Mouse (Mus musculus) MEL-GATA-1-ER (cell line): ENCODE data around the gene Atg10.

Experiments used
- DNase-seq: peaks from one replicate; pipeline ENCODE4 v3.0.0-alpha.2; 2012; ENCODE audit warnings: low read depth; ENCODE audit errors: extremely low read depth

The Atg10 gene

DNA sequence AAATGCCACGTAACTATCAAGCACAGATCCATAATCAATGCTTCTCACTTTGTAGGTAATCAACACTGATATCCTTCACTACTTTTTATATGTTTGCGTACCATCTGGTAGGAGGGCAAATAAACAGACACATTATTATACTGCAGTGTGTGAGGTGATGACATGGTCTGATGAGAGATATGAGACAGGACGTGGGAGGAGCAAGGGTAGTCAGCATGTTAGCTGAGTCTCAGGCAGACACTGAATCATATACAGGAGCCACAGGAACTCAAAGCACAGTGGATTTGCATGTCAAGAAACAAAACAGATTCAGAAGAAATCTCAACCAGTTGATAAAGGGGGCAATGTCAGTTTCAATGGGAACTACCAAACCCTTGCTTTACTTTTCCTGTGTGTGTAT, 185.7 kb downstream of the Atg10 start:
- DNase-seq = no peak

DNA sequence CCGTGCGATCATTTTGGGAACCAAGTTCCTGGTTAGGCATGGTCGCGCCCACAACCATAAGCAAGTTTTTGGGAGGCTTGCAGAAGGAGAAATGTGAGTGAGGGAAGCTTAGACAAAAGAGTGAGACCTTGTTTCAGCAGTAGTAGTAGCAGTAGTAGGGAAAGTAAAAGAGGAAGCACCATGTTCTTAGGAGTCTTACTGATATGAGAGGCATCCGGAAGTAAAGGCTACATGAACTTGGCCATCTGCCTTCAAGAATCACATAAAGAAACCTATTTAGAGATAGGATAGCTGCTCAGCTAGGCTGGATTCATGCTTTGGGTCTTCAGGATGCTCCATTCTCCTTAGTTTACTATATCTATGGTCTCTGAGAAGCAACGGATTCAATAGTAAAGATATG, 186.4 kb downstream of the Atg10 start:
- peak; percentile 59 for DNase-seq

DNA sequence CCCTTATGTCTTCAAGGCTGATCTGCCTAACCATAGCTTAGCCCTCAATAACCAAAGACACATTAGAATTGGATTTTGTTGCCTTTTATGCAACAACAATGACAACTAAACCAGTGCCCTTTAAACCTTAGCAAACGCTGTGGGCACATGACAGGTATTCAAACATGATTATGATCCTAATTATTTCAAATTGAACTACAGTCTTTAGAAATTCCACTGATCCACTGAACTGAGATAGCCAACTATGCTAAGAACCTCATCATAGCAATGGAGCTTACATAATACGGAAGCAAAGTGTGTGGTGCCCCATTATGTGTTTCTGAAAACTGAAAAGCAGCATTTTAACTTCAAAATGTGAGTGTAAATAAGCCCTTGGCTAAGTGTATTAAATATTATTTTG, 191.9 kb downstream of the Atg10 start:
- DNase-seq = no peak

DNA sequence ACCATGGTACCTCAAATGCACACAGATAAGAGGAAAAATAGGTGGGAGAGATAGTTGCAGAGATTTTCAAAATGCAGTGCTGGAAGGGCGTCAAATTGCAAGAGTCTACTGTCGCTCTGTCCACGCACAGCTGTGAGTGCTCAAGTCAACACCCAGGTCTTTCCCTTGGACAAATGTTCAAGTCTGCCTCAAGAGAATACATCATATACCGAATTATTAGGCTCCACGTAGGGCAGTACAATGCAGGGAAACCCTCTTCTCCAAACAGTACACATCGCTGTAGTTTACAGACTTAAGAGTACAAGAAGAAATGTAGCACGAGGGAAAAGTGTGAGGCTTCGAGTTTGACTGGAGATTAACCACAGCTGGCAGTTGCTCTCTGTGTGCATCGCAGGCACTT, 200.3 kb downstream of the Atg10 start:
- no peak for DNase-seq

DNA sequence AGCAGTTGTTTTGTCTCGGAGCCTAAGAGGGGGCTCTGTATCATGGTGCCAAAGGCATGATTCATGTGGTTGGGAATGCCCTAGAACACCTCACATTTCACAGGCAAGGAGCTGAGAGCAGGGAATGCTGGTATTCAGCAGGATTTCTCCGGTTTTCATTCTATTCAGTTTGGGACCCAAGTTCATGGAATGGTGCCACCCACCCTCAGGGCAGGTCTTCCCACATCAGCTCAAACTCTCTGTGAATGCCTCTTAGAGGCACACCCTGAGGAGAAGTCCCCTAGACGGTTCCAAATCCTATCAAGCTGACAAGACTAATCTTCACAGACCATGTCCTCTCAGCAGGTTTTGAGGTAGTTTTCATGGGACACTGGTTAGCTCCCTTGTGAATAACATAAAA, 211.9 kb downstream of the Atg10 start:
- no peak for DNase-seq

DNA sequence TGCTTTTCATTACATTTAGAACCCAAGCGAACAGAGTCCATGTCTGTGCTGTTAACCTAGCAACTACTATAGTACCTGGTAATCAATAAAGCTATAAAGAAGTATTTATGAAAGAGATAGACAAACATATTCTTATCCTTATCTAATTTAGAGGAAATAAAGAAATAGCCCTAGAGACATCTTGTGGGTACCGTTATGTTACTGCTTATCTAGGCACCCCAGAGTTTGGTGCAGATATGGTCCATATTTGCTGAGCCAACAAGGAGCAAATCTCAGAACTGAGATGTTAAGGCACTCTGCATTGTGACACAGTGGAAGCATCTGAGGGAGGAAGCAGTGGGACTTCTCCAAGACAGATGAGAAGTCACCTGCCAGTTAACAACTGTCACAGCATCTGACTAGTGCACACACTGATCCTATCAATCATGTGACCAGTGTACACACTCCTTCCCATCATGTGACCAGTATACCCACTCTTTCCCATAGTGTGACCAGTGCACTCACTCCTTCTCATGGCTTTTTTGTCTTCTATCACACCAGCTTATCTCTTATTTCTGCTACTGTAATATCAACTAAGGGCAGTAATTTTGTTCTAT, 228.6 kb downstream of the Atg10 start:
- DNase-seq = no peak

DNA sequence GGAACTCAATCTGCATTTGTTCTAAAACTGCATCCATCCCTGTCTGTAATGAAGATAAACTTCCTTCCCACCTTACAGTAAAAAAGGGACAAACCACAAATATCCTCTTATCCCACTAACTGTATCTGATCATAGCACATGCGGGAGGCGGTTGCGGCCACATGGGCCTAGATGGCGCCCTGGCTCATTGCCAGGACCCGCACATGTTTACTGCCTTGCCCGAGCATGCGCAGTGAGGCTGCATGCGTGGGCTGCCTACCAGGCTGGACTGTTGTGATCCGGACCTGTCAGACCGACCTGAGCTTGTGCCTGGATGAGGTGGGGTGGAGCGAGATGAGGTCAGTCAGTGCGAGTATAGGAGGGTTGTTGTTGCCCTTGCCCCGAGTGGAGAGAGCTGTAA, 230.2 kb downstream of the Atg10 start:
- DNase-seq = no peak

DNA sequence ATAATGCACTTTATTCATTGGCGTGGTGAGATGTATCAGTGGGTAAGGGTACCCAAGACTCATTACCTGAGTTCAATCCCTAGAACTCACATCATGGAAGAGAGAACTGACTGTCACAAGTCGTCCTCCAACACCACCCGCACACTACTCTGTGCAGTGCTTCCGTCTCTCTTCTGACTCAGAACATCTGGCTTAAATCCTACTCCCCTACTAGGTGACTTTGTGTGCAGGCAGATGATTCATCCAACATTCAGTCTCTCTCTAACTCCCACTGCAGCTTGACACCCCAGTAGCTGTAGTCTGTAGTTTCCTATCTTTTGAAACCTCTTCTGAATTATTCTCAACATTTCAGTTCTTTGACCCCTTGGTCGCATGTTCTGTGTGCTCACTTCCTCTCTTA, 230.8 kb downstream of the Atg10 start:
- no peak for DNase-seq

DNA sequence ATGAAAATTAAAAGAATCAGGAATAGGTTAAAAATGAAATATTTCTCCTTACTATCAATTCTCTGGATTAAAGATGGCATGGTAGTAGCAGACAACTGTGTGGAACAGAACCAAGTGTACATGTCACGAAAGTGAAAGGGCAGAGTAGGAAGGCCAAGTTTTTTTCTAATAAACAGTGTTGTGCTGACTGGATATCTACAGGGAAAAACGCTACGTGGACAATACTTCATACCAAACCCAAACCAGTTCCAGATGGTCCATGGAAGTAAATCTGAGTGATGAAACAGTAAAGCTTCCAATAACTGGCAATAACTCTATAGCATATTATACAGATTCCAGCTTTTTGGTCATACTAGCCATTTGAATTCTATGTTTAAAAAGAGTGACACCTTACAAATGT, 235.5 kb downstream of the Atg10 start:
- DNase-seq = no peak

DNA sequence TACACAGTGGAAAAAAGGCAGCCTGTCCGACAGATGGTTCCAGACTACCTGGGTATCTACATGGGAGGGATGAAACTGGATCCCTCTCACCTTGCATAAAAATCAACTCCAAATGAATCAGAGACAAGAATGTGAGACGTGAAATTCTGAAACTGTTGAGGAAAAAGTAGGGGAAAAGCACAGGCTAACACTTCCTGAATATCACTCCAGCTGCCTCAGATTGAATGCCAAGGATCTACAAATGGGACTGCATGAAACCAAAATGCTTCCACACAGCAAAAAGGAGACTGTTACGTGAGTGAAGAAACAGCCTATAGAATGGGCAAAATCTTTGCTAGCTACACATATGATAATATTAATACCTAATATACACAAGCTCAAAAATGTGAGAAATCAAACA, 238.4 kb downstream of the Atg10 start:
- DNase-seq = no peak

DNA sequence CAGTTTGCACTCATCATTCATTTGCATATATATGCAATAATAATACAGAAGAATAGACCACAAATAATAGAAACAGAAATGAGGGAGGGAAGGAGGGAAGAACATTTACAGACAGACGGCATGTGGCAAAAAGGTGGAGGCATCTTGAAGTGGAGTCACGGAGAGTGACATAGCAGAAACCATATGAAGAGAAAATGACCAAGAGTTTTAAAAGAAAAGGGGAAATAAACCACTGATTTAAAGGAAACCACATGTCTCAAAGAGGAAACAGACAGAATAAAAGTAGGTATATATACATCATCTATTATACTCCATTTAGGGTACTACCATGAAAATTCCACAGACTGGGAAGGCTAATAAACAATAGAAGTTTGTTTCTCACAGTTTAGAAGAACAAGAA, 239.7 kb downstream of the Atg10 start:
- no peak for DNase-seq

DNA sequence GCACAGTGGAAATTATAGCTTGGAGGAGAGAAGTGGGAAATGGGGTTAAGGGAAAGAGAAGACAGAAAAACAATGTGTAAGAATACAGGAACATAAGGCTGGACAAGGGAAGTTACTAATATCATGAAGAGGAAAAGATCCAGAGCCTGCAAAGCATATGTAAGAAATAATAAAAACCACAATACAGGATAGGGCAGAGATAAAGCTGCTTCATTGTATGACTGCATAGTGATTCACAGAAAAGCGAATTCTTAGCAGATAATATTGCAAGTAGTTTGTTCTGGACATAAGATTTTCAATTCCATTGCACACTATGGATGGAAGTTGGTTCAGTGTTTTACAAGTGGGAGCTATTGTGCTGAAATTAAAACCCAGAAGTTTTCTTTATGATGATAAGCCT, 242.0 kb downstream of the Atg10 start:
- peak; percentile 14 for DNase-seq

DNA sequence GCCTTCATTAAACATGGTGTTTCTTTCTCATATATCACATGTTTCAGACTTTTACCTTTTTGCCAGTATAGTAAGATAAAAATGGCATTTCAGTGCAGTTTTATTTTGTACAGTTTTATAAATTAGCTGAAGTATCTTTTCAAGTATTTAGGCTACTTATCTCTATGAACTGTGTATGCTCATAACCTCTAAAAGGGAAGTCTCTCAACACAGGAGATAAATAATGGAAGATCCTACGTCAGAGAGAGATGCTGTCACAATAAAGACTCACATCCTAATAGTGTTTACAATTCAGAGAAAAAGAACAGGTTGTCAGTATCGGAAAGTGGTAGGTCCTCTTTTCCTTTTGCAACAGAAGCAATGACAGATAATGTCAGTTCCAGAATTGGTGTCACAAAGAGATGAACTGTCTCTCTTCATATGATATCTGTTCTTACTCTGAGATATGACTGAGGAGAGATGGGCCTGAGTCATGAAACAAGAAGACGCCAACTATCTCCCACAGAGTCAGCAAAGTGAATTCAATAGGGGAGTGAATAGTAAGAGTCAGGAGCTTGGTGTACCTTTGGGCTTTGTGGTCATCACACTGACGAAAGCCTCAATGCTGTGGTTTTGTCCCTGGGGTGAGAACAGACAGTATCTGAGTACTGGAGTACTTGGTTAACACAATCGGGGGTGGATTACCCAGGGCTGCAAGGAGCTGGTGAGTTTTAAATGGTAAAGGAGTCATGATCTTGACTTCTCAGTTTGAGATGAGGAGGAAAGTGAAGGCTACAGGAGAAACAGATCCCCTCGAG, 242.7 kb downstream of the Atg10 start:
- peak; percentile 18 for DNase-seq

DNA sequence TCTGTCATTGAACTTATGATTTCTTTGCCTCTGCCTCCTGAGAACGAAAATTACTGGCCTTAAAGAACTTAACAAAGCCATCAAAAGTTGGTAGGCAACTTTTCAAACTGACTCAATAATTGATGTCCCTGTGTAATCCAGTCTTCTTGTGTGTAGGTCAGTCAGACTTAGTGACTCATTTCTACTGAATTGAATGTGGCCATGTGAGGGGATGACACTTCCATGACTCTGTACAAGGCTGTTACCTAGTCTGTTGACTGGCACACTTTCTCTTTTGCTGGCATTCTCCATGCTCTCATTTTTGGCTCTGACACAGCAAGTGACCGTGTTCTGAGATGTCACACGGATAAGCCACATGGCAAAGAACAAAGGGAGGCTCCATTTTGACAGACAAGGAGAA, 246.7 kb downstream of the Atg10 start:
- no peak for DNase-seq

DNA sequence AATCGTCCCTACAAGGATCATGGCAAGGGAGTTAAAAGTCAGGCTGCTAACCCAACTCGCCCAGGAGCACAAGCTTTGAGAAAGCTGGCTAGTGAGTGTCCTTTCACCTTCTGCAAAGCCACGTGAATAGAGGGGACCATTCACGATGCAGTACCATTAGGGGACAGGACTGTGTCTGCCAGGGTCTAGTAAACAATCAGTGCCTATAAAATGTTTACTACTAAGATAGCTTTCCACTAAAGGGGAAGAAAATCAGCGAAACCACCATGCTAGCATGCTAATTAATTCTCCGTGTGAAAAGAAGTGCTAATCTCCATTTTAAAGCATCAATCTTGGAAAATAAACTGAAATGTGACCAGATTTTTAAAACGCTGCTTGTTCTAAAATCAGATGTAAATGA, 250.4 kb downstream of the Atg10 start:
- DNase-seq = no peak

DNA sequence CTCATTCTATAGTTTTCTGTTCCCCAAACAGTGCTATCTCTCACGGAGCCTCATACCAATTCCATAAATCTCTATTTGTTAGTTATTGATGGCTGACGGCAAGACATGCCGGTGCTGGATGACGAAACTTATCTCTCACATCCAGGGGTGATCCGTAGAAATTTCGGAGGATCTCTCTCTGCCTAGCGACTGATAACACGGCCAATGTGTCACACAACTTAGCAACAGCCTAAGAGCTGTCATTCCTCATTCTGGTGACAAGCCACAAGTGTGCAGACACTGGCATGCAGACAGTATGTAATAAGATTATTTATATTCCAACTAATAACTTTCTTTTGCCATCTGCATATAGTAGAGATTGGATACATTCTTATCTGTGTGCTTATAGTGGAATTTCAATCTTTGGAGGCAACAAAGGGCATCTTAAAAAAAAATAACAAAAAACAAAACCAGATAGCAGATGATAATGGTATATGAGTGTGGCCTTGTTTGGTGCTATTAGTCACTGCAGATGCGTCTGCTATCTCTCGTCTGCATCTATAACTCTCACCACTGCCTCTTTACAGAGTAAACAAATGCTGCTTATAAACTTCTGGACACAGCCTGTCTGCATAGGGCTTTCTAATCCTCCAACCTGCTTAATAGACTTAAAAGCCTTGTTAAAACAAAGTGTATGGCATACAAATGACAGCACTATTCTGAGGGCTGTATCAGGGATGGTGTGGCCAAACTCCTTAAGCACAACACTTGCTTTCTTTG, 253.3 kb downstream of the Atg10 start:
- no peak for DNase-seq

DNA sequence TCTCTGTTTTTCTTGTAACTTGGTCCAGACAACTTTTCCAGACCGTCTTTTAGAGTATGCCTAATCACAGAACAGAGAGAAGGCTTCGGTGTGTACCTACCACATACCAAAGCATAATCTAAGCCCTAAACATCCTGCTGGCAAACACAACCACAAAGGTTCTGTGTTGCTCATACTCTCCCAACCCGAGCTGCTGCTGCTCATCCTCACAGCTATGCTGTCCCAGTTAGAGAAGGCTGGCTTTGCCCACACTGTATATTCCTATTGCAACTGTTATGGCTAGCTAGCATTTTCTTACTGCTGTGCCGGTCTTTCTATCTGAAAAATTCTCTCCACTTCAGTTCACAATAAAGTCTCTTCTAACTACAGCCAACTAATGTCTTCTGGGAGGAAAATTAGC, 254.8 kb downstream of the Atg10 start:
- no peak for DNase-seq

DNA sequence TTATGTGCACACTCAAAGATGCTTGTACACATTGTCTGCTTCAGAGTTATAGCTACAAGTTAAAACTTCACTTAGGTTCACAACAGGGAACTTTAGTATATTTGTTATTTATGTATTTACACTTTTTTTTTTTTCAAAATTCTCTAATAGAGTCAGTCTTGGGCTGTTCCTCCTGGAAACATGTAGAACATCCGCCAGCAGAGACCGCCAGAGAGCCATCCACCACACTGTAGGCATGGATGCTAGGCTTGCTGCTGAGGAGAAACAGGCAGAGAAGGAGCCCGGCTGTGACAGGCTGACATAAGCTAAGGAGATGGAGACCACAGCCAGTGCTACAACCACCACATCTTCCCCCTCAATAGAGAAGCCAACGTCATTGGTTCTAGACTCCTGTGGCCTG, 256.3 kb downstream of the Atg10 start:
- peak; percentile 36 for DNase-seq

DNA sequence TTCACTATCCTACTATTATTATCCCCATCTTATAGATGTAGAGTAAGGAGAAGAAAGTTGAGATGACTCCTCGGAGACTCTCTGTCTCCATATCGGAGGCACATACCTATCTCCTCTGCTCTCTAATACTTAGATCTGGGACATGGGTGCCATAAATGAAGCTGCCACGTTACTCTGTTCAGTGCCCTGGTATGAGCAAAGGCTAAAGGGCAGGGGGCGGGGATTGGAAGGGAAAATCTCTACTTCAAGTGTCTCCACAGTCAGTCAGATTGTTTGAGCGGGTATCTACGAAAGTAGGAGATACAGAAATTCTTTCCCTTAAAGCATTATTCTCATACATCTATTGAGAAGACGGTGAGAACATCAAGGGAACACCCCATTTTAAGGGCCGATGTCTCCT, 257.8 kb downstream of the Atg10 start:
- DNase-seq = no peak

DNA sequence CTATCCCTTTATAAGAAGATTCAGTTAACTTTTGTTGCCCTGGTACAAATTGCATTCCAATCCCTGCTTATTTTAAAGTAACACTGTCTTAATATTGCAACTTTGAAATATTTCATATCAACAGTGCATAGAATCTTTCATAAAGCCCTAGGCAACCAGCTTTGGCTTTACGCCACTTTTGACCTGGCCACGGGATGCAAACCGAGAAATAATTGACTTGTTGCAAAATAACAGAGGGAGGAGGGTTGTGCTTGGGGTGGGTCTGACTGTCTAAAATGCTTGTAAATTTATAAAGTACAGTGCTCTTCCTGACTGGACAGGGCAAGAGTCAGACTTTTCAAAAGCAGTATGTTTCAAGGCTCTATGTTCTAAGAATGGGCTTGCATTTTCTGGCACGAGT, 259.3 kb downstream of the Atg10 start:
- DNase-seq = no peak

DNA sequence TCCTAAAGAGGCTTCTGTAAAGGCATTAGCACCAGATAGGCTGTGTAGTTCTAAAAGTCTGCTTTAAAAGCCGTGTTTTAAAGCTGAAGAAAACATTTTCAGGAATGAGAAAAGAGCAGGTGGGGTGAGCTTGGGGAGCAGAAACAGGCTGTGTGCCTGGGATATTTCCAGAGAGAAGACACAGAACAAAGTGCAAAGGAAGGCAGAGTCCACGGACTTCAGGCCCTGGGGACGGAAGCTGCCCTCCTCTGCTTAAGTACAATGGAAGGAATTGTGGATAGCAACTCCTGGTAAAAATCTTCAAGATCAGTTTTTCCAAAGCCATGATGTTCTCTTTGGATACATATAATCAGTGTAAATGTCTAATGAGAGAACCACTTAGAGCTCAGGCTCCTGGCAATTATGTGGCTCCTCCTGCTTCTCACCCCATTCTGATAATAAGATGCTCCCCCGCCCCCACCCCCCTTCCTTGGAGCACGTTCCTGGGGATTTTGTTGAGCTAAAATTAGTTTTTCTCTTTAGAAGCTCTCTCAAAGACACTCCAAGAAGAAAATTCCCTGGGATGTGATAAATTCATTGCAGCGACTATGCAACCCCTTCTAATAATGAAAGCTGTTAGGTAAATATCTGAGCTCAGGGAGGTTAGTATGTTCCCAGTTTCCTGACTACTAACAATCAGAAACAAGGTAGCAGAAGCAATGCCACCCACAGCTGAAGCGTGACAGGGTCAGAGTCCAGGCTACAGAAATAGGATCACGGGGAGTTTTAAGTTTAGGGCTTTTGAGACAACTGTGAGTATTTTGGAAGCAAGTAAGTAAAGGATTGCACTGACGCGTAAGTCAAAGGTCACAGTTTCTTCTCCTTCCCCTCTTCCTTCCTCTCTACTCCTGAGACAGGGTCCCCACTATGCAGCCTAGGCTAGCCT, 260.7 kb downstream of the Atg10 start:
- DNase-seq = no peak

DNA sequence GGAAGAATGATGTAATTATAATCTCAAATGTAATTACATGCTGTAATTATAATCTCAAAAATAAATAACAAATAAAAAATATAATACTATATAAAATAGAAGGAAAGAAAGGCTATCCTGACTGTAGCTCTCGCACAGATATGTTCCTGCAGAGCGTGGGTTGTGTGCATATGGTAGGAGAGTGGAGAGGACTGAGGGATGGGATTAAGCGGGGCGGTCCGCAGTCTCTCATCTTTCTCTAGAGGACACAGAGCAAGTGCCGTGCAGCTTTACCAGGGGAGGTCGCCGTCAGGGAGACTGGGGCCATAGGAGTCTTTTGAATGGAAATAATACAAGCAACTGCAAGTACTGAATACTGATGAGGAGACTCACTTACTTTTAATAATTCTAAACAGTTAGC, 263.2 kb downstream of the Atg10 start:
- no peak for DNase-seq
